Mouse (Mus musculus) forelimb bud, embryonic 11.5 days (tissue): ENCODE measurements around the gene Prss21.
"Not testable (repeated sequence)": the region's sequence is repeated elsewhere in the genome, so short reads cannot be mapped to it uniquely, and the experiment has no call there.

Source experiments
- DNase-seq: peaks from one replicate; pipeline ENCODE4 v3.0.0-alpha.2; 2012; ENCODE audit warnings: low read depth, low spot score

Prss21 gene

DNA sequence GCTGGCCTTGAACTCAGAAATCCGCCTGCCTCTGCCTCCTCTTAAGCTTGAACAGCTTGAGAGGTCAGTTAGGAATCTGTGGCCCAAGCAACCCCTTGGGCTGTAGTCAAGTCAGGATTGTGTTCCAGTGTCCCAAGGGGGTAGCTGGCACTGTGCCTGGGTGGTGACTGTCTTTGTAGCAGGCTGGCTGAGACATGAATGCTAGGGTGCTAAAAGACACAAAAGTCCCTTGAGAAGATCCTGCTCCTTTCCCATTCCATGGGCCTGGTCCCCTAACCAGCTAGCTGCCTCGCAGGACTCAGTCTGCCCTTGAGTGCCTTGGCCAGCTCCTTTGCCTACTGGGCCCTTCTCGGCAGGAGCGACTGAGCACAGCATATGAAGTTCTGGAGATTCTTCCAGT lies 4.9 kb upstream of the Prss21 start:
- DNase-seq, result no peak

GRCm38 (mm10) chr17:23868513-23868912 lies 657 bp downstream of the Prss21 start:
- no peak for DNase-seq

DNA sequence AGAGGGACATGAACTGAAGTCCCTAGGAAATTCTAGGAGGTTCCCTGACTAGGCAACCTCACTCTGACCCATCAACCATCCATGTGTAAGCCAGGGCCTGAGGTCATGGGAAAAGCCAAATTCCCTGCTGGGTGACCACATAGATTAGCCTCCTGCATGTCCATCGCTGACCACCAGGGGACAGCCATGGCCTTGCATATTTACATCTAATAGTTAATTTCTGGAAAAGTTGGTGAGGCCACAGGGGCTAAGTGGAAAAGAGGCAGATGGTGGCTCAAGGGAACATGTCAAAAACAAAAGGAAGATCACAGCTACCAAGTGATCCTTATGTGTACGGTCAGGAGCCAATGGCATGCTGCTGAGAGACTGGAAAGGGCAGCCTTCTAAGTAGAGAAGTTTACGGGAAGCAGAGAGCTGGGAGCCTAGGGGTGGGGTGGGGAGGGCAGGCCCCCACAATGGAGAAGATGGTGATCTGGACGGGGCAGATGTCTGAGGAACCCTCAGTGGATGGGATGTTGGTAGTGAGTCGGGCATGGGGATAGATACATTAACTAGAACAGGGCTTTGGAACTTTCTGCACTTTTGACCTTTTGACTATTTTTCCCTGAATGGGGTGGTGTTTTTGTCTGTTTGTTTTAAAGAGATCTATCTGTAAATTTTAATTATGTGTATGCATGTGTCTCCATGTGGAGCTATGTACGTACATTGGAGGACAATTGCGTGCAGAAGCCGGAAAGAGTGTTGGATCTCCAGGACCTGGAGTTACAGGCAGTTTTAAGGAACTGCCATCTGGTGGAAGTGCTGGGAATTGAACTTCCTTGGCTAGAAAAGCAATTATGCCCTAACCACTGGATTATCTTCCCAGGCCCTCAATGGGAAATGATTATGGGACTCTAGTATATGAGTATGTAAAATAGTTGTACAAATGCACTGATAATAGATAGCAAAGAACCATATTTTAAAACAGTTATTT lies 6.3 kb downstream of the Prss21 start:
- peak; percentile 52 for DNase-seq

- DNase-seq, result no peak
These were observed 8.9 kb downstream of the Prss21 start for GRCm38 (mm10) chr17:23876741-23877140.

DNA sequence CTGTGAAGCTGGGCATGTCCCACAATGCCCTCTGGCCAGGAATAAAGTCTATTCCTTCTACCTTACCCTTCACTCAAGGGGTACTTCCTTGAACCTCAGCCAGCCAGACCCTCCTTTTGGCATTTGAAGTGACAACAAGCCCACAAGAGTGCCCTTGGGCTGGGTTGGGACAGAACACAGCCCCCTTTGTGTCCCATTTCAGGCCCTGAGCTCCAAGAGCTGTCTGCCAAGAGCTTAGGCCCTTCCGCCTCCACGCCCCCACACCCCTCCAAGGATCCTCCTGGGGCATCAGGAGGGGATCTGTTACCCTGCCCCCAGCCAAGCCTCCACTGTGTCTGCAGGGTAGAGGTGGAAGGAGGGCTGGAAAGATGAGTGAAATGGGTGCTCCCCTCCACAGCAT lies 9.3 kb downstream of the Prss21 start:
- no peak for DNase-seq

- not testable (repeated sequence) for DNase-seq
These were observed 12.7 kb downstream of the Prss21 start, which contains the start of the genes Dcpp1 and Dcpp2 for GRCm38 (mm10) chr17:23880576-23880975. TSS of gene Dcpp1 (plus strand) at chr17:23880876. TSS of gene Dcpp2 (plus strand) at chr17:23880880.

- not testable (repeated sequence) for DNase-seq
These were observed 49.3 kb downstream of the Prss21 start, which contains the start of gene Dcpp3 for GRCm38 (mm10) chr17:23917158-23917557. TSS of gene Dcpp3 (plus strand) at chr17:23917458.
